Mouse (Mus musculus) bone marrow, adult 2 months (tissue): ENCODE data around the gene 1700001C19Rik. TPM values are rescaled to one million over a fixed set of nuclear protein-coding genes. Genes with fewer than 3 reads are reported as not detected.

Source experiments
- H3K27ac ChIP-seq: fragments of 200-500 bp; 2 replicates; pipeline ENCODE4 v1.5.1; 2012; ENCODE audit warnings: low read depth, mild to moderate bottlenecking, control low read depth, inconsistent platforms, low read length; ENCODE audit not compliant: control insufficient read depth, poor library complexity, insufficient read depth
- H3K4me1 ChIP-seq: fragments of 200-500 bp; 2 replicates; pipeline ENCODE4 v1.6.1; 2011; ENCODE audit warnings: low read length; ENCODE audit not compliant: control insufficient read depth, insufficient read depth
- H3K4me3 ChIP-seq: fragments of 200-500 bp; replicated peaks from 2 replicates; pipeline ENCODE3; 2011; ENCODE audit warnings: mild to moderate bottlenecking, low read depth, low read length, control low read depth; ENCODE audit not compliant: control insufficient read depth
- CTCF ChIP-seq: fragments of 200-500 bp; IDR thresholded peaks from 2 replicates; pipeline ENCODE4 v1.5.1; 2011; ENCODE audit warnings: low read length, control low read depth; ENCODE audit not compliant: control insufficient read depth, insufficient read depth
- POLR2A ChIP-seq: fragments of 200-500 bp; IDR thresholded peaks from 2 replicates; pipeline ENCODE4 v1.6.1; 2011; ENCODE audit warnings: low read depth, mild to moderate bottlenecking, control low read depth, low read length, borderline replicate concordance; ENCODE audit not compliant: control insufficient read depth
- WGBS: fragments of 180-500 bp; shearing (Covaris S2); methylation state at CpG from one replicate; pipeline ENCODE4 v1.1.7; 2018; 5-methylcytosine and 5-hydroxymethylcytosine counted together
- polyA plus RNA-seq: library from polyadenylated mRNA; stranded (reverse); fragments of >200 nt; gene quantifications from 2 replicates; pipeline ENCODE4 v1.2.4, GENCODE M21; 2011; ENCODE audit warnings: low replicate concordance; ENCODE audit not compliant: missing spikeins, insufficient read depth, insufficient read length

The 1700001C19Rik gene
- 1.4 and 1.5 TPM in 2 replicates for polyA plus RNA-seq

GRCm38 (mm10) chr17:47436907-47437547 lies at the start of gene 1700001C19Rik:
TSS of gene 1700001C19Rik (minus strand) at chr17:47437376.
- 4% methylated on average over 25 of the region's 25 CpGs for WGBS
- no peak within 1 kb of the TSS for H3K27ac ChIP-seq
- TF ChIP-seq CTCF (no peak), POLR2A (no peak)
- H3K4me3 ChIP-seq: peak within 1 kb of the TSS; percentile 38
- H3K4me1 ChIP-seq: peaks cover 2% of the 10 kb centered on the region; the same call in 1 of the 2 replicates

- no peaks in the 10 kb centered on the region for H3K4me1 ChIP-seq
- 71% methylated on average over 3 of the region's 3 CpGs for WGBS
- H3K27ac ChIP-seq: no peak overlapping the region
- no peak overlapping the region for H3K4me3 ChIP-seq
- no peak for TF ChIP-seq POLR2A
- TF ChIP-seq CTCF: no peak
Observed at GRCm38 (mm10) chr17:47485791-47486190, 48.6 kb upstream of the 1700001C19Rik start.

GRCm38 (mm10) chr17:47484993-47485392 lies 47.8 kb upstream of the 1700001C19Rik start:
- 0 out of 2 replicates have a peak overlapping the region, but pooled peaks have one; percentile 22 for H3K27ac ChIP-seq
- WGBS: 25% methylated on average over 3 of the region's 3 CpGs
- H3K4me3 ChIP-seq: no peak overlapping the region
- TF ChIP-seq CTCF (no peak), POLR2A (no peak)
- H3K4me1 ChIP-seq: no peaks in the 10 kb centered on the region

- H3K4me3 ChIP-seq: no peak overlapping the region
- H3K27ac ChIP-seq: 0 out of 2 replicates have a peak overlapping the region, but pooled peaks have one; percentile 22
- no peaks in the 10 kb centered on the region for H3K4me1 ChIP-seq
- 33% methylated on average over 1 of the region's 1 CpGs for WGBS
- TF ChIP-seq CTCF: no peak
- TF ChIP-seq POLR2A: no peak
Observed at GRCm38 (mm10) chr17:47484241-47484921, 47.2 kb upstream of the 1700001C19Rik start.

GRCm38 (mm10) chr17:47482401-47482800 lies 45.2 kb upstream of the 1700001C19Rik start:
- Histone ChIP-seq H3K27ac (no peak overlapping the region), H3K4me3 (no peak overlapping the region), H3K4me1 (no peaks in the 10 kb centered on the region)
- TF ChIP-seq CTCF (peak; percentile 86), POLR2A (no peak)
- 36% methylated on average over 2 of the region's 2 CpGs for WGBS

- Histone ChIP-seq H3K27ac (no peak overlapping the region), H3K4me1 (no peaks in the 10 kb centered on the region), H3K4me3 (no peak overlapping the region)
- TF ChIP-seq CTCF (no peak), POLR2A (no peak)
- 60% methylated on average over 3 of the region's 3 CpGs for WGBS
Observed at GRCm38 (mm10) chr17:47479887-47480286, 42.7 kb upstream of the 1700001C19Rik start.

- Histone ChIP-seq H3K27ac (no peak overlapping the region), H3K4me3 (no peak overlapping the region), H3K4me1 (no peaks in the 10 kb centered on the region)
- no peak for TF ChIP-seq POLR2A
- TF ChIP-seq CTCF: peak; percentile 70
- WGBS: 59% methylated on average over 3 of the region's 3 CpGs
Observed at GRCm38 (mm10) chr17:47475714-47476113, 38.5 kb upstream of the 1700001C19Rik start.

GRCm38 (mm10) chr17:47475181-47475580 lies 38.0 kb upstream of the 1700001C19Rik start:
- Histone ChIP-seq H3K4me3 (no peak overlapping the region), H3K27ac (no peak overlapping the region), H3K4me1 (no peaks in the 10 kb centered on the region)
- WGBS: 80% methylated on average over 4 of the region's 4 CpGs
- TF ChIP-seq POLR2A: no peak
- no peak for TF ChIP-seq CTCF

GRCm38 (mm10) chr17:47474250-47474649 lies 37.1 kb upstream of the 1700001C19Rik start:
- Histone ChIP-seq H3K4me1 (no peaks in the 10 kb centered on the region), H3K27ac (no peak overlapping the region), H3K4me3 (no peak overlapping the region)
- 82% methylated on average over 4 of the region's 4 CpGs for WGBS
- TF ChIP-seq POLR2A: no peak
- TF ChIP-seq CTCF: no peak
